Mouse (Mus musculus) lung, adult 10 weeks (tissue): ENCODE data around the gene C4bp. TPM values are rescaled to one million over a fixed set of nuclear protein-coding genes. Genes with fewer than 3 reads are reported as not detected.

ENCODE experiments used
- polyA plus RNA-seq: library from polyadenylated mRNA; stranded (reverse); fragments of 350-450 nt; fragmentation: Illumina TruSeq; extraction: RNeasy Lipid Tissue Mini Kit (QIAGEN cat#74804); gene quantifications from one replicate; pipeline ENCODE4 v1.2.3, GENCODE M21; 2014; ENCODE audit warnings: low read depth, low replicate concordance; ENCODE audit not compliant: insufficient read depth

Gene C4bp
- 0.18 TPM for polyA plus RNA-seq

GRCm38 (mm10) chr1:130661454-130661853, at the start of gene C4bp:
Gene C4bp, minus strand, starts transcription at chr1:130661632.

GRCm38 (mm10) chr1:130629521-130629920, 31.9 kb downstream of the C4bp start, which contains the start of gene Zp3r:
Gene Zp3r, minus strand, starts transcription at chr1:130629621.

Other genes with a start within 250 kb of the C4bp start
- 0.97 TPM for gene Cd55b, start 238.6 kb downstream of the C4bp start, polyA plus RNA-seq
- gene Cd55, start 198.9 kb downstream of the C4bp start, polyA plus RNA-seq = 60.8 TPM
- gene Zp3r, start 32.0 kb downstream of the C4bp start, polyA plus RNA-seq = not detected
- gene Gm29427, start 54.2 kb upstream of the C4bp start, polyA plus RNA-seq = not detected
- 2.7 TPM for gene Yod1, start 55.7 kb upstream of the C4bp start, polyA plus RNA-seq
- gene Pfkfb2, start 67.6 kb upstream of the C4bp start, polyA plus RNA-seq = 8.9 TPM
- gene AA986860, start 70.3 kb upstream of the C4bp start, polyA plus RNA-seq = 33.0 TPM
- 0.31 TPM for gene Fcamr, start 139.3 kb upstream of the C4bp start, polyA plus RNA-seq
- 19.6 TPM for gene Pigr, start 165.1 kb upstream of the C4bp start, polyA plus RNA-seq
- gene Fcmr, start 204.0 kb upstream of the C4bp start, polyA plus RNA-seq = 22.6 TPM
- not detected for gene Il24, start 225.8 kb upstream of the C4bp start, polyA plus RNA-seq
- not detected for gene Il20, start 249.8 kb upstream of the C4bp start, polyA plus RNA-seq